Mouse (Mus musculus) spleen, postnatal 4 days (tissue): ENCODE results near the gene Ezh1.

Experiments used
- DNase-seq, 2 experiments: peaks; one replicate each; pipeline ENCODE4 v3.0.0; 2022; ENCODE audit warnings: low spot score in 2 of 2

Ezh1 gene

DNA sequence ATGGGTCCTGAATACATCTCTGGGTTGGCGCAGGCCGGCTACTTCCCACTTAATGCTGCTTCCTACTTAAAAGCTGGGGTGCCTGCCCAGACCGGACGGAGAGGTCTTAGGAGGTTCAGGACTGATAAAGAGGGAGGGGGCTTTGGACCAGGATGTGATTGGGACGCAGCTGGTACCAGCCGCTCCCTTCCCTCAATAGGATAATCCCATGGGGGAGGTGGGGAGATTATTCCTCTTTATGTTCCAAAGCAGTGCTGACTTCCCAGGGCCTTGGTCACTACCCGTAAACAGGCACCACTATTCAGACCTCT lies 20.4 kb upstream of the Ezh1 start:
- no peak for DNase-seq

DNA sequence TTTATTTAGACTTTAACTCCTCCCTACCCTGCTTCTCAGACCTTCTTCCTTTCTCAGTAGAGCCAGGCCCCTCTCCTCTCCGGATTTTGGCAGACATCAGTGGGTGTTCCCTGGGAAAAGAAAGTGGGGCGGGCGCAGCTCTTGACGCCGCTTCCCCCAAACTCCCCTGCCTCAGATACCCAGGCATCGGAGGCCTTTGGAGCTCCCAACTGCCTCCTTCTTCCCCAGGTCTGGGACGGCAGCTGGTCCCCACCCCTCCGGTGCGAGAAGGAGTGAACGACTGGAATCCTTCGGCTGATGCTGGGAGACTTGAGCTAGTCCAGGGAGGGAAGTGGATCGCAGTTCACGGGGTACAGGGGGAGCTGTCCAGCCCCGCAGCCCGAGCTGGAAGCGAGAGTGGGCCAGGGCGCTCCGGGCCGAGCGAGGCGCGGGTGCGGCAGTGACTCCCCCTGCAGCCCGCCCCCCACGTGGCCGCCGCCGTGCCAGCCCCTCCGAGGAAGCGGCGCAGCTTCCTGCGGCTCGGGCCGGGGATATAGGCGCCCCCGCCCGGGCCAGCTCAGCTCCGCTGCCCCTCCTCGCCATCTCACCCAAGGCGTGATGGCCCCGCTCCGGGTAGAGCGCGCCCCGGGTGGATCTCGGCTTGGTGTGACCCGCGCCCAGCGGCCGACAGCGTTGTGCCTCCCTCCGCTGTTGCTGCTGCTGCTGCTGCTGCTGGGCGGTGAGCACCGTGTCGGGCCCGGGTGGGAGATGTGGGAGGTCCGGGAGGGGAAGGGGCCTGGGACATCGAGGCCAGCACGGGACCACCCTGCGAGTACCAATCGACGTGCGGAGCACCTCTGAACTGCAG lies 19.8 kb upstream of the Ezh1 start, which contains the start of gene Ramp2:
Ramp2 (plus strand) TSS at position 174 of the 847 bp plus-strand sequence.
- no peak for DNase-seq

DNA sequence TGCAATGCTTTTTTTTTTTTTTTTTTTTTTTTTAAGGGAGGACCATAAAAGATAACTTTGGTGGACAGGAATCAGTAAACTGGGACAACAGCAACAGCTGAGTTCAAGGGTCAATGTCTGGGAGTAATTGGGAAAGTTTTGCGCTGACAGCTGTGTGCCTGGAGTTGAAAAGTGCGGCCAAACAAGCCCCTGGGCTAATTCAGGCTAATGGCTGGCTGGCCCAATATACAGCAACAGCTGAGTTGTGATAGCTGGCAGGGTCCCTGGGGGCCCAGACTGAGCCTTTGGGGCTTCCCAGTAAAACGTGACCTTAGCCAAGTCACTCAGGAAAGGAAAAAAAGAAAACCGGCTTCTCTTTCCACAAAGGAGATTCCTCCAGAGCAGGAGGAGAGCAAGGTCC lies 18.8 kb upstream of the Ezh1 start:
- no peak for DNase-seq

DNA sequence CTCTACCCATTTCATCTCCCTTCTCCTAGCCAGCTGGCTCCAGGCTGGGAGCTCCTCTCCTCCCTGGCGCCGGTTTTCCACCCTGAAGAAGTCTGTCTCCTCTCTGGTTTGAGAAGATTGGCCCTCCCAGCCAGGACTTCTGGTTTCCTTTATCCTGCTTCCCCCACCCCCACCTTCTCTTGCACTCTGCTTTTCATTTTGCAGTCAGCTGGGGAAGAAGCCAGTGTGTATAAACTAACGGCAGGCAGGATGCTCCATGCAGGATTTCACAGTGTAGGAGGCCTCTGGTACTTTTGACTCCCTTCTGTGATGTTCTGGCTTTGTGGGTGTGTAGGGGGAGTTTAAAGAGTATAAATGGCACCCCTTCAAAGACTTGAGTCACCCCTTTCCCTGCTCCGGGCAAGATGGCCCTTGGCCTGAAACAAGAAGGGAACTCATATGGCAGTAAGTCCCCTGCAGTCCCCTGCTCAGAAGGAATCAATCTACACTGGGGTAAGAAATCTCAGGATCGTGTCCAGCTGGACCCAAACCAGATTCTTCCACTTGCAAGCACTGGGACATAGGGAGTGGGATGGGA lies 11.9 kb upstream of the Ezh1 start:
- no peak for DNase-seq

DNA sequence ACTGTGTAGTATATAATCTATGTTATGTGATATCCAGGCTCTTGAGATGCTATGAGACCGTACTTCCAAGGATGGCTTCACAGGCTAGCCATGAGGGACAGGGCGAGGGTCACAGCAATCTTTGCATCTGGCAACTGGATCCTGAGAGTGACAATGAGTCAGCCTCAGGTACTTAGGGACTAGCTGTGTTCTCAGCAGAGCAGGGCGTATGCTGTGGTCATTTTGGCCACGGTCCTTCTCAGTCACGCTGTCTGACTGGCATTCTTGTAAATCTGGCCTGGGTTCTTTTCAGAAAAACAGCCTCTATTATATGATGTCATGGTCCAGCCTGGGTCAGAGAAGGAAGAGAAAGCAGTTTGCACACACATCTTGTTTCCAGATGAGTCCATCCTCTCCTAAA lies 10.5 kb upstream of the Ezh1 start:
- DNase-seq: no peak

DNA sequence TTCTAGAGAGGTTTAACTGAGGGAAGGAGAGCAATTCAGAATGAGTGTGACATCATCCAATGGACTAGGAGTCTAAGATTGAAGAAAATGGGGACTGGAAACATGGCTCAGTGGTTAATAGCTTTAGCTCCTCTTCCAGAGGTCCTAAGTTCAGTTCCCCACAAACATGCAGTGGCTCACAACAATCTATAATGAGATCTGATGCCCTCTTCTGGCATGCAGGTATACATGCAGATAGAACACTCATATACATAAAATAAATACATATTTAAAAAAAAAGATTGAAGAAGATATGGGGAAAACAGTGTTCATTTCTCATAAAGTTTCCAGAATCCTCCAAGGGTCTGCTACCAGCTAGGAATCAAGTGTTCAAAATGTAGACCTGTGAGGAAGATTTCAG lies 9.2 kb upstream of the Ezh1 start:
- no peak for DNase-seq

DNA sequence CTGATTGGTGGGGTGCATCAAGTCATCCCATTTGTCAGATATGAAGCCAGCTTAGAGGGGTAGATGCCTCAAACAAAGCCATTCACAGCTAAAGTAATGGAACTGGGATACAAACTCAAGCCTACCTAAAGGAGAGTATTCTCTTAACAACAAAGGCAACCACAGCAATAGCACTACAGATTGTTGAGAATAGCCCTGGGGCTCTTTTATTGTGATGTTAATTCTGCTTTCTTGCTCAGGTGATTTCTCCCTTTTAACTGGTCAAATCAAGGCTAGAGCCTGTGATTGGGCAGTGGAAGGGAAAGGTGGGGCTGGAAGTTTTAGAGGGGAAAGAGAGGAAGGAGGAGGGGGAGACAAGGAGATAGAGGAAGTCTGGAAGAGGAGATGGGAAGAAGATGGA lies 7.9 kb upstream of the Ezh1 start:
- no peak for DNase-seq

DNA sequence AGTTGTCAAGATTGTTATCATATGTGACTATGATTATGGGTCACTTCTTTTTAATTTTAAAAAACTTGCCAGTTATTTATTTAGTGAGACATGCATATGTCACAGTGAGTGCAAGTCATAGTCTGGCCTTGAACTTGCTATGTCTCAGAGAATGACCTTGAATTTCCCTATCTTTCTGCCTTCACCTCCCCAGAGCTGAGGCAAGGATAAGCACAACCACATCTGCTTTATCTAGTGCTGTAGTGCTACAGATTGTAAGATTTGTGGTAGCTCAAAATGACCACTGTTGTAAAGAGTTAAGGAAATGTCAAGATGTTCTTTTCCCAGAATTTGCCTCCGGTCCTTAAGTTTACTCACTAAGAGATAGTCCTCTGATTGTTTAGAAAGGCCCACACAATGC lies 7.0 kb upstream of the Ezh1 start:
- DNase-seq: no peak

DNA sequence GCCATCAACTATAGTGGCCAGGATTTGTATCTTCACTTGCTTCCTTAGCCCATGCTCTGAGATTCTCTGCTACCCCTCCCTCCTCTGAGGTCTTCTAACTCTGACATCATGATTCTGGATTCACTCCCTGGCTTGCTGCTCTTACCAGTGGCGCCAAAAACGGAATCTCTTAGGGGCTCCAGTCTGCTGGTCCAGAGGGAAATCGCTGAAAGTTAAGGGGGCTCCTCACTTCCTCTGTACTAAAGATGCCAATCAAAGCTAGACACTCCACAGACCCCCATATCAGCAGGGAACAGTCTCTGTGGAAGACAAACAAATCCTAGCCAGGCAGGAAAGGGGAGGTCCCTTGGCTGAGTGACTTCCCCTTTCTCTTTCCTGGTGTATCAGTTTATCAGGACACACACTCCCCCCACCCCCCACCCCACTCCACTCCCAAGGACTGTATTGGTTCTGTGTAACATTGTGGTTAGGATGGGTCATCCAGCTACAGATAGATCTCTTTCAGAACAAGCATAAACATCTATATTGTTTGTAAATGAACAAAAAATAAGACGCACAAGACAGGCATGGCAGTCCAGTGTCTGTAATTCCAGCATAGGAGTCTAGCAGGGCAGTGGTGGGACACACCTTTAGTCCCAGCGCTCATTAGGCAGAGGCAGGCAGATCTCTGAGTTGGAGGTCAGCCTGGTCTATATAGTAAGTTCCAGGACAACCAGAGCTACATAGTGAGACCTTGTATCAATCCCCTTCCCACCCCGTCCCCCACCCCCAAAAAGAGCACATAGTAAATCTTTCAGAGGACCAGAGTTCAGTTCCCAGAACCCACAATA lies 6.0 kb upstream of the Ezh1 start:
- no peak for DNase-seq

DNA sequence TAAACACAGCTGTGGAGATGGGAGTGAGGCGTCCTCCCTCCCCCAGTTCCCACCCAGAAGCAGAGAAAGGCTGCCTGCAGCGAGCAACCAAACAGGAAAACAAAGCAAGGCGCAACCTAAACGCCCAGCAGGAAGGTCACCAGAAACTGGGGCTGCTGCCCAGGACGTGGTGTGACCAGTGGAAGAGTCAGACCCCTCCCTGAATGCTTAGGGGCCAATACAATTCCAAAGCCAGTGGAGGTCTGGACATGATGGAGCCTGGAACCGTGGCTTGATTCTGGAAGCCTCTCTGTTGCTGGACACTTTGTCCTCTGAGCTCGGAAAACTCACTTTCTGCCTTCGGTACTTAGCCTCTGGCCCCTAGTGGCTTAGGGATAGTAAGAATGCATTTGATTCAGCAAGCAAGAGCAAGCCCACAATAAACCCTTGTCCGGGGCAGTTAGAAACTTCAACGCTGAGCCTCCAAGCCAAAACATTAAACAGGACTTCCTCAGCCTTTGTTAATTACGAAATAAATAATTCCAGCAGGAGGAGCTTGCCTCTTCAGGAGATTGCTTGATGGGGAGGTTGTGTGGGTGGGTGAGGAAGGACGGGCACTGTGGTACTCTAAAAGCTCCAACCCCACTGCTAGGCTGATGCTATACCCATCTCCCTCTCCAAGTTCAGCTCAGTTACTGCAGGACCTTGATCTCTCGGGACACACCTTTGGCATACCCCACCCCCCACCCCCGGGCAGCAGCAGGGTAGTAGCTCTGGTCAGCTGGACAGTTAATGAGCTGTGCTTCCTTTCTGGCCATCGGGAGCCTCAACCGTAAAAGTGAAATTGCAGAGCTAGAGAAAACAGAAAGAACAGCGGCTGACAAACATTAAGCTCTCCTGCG lies 5.0 kb upstream of the Ezh1 start:
- DNase-seq: no peak

DNA sequence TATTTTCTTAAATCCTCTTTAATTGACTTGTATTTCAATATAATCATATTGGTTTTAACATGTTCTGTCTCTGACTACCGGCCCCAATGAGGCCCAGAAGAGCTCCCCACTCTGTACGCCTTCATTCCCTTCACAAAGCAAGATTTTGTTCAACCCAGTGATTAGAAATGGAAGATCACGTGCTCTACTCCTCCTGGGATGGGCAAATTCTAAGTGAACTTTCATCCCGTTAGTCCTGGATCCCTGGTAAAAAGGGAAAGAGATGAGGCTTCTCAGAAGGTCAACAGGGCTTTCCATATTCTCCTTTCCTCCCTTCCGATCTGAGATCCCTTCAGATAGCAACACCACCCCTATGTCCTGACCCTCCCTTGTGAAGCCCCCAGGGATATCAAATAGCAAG lies 4.3 kb upstream of the Ezh1 start:
- no peak for DNase-seq

DNA sequence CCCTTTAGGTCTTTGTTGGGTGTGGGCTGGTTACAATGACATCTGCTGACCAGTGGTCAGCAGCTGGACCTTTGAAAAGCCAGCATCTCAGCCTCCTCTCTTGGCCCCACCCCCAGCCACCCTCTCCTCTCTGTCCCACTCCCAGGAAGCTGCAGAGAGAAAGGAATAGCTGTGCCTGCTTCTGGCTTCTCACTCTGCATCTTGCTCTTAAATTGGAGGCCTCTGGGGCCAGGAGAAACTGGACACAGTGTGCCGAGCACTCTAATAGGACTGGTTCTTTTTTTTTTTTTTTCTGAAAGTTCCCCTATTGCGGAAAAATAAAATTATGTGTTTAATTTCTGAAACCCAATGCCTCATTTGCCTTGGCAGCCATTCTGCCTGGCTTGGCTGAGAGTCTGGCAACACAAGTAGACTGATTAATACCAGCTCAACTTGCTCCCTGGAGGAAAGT lies 3.8 kb upstream of the Ezh1 start:
- DNase-seq: no peak

DNA sequence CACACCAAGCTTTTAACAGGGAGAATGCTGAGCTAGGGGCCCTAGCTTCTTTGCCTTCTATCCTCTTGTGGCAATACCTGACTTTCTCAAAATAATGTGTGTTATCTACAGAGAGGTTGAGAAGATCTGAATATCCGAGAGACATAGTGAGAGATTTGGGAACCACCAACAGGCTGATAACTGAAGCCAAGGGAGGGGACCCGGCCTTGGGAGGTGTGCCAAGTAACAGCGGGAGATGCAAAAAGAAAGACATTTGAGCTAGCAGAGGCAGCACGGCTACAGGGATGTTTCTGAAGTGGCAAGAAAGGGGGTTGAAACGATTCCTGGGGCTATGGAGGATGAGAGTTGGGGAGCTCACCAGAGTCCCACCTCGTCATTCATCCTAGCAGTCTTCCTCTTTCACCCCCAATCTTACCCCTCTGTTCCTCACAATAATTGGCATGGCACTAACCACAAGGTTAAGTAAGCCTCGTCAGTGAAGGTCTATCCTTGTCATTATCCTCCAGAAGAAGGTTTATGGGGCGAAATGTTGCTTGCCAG lies 3.2 kb upstream of the Ezh1 start:
- no peak for DNase-seq

DNA sequence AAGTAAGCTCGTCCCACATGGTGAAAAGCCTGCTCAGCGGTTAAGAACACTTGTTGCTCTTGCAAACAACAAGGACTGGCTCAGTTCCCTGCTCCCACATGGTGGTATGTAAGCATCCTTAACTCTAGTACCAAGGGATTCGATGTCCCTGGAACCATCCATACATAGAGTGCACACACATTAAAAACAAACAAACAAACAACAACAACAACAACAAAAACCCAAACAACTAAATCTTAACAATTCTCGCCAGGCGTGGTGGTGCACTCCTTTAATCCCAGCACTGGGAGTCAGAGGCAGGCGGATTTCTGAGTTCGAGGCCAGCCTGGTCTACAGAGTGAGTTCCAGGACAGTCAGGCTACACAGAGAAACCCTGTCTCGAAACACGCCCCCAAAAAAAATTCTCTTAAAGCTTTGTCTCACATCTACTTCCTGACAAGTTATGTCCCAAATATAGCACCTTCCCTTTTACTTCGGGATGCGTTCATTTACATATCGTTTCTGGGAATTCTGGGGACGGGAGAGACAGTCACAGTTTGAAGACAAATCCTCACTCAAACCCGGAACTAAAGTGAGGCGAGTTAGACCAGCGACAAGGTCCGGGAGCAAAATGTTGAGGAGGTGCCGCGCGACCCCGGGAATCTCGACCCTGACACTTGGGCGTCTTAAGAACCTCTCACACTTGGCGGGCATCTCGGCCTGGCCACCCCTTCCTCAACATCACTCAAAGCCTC lies 765 bp downstream of the Ezh1 start:
- DNase-seq: no peak

DNA sequence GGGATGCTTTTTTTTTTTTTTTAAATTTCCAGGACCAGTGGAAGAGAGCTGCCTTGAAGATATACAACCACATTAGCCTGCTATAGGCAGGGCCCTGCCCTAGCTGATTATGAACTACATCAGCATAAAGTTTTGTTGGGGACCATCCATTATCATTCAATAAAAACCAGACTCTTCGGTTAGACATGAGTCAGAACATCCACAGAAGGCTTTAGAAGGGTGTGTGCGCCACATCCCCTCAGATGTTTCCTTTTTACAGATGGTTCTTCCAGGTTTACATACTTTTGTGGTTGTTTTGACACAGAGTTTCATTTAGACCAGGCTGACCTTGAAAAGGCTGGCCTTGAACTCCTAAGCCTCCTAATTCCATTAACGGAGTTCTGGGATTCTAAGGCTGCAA lies 1.9 kb downstream of the Ezh1 start:
- DNase-seq: no peak

DNA sequence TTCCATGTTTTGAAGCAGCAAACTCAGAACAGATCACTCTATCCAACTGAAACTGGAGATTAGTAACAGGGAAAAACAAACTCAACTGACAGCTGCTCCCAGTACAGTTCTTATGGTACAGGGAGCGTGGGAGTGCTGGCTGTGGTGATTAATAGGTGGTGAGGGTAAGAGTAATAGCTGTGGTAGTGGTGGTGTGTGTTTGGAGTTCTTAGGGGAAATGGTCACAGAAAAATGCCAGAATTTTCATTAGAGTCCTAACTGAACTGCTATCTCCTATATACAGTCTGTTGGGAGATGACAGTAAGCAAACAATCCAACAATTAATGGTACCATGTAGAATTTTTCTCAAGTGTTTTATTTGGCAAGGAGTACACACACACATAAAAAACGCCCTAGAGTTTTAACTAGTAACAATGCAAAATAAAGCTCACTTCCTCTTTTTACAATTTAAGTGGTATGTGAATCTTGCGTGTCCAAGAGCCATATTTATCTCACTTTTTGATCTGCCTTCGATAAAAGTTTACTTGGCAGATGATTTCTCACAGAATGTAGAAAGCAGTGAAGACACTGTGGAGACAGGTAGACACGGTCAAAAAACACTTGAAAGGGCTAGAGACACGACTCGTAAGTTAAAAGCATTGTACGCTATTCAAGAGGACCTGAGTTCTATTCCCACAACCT lies 4.8 kb downstream of the Ezh1 start:
- DNase-seq: no peak

DNA sequence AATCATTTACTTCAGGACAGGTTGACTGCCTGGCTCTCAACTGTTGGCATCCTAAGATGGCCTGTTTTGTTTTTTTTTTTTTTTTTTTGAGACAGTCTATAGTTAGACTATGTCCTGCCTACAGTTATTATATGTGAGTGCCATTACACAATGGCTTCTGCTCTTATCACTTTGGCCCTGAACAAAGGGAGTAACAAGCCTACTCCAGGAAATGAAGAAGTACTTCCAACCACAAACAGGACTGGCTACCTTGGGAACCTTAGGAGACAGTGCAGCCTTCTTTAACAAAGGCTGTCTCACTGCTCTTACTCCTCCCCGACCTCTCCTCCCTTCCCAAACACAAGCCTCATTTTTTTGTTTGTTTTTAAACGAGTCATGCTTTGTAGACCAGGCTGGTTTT lies 5.4 kb downstream of the Ezh1 start:
- DNase-seq: no peak

DNA sequence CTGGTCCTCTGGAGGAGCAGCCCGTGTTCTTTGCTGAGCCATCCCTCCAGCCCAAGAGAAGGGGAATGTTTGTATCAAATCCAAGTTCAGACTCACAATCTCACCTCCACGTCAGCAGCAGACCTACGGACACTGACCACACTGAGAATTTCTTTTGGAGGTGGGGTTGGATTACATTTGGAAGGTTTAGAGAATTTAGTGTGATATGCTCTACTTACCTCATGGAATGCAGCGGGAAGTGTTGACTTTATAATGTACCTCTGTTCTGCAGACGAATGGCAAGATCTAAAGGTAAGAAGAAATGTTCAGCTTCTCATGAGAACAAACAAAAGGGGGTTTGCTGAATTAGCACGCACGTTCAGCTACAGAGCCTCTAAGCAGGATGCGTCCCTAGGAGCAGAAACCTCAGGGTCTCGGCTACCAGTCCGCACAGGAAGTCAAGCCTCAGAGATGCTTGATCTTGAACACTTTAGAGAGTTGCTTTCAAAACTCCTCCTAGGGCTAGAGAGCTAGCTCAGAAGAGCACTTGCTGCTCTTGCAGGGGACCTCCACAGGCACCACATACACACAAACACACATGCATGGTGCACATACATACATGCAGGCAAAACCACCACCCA lies 7.7 kb downstream of the Ezh1 start:
- DNase-seq: no peak

DNA sequence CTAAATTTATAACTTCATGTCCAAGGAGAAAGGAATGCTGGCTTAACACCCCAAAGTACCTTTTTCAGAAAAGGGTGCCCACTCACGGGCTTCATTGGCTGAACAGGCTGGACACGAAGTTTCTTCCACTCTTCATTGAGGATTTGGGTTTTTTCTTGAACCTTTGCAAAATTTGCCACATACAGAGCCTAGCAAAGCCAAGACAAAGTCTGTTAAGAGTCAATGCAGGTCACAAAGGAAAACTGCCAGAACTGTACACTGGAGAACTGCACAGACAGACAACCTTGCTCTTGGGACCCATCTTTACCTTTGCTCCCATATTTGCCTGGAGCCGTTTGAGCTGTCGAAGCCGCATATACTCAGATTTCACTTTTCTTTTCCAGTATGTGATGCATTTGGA lies 9.3 kb downstream of the Ezh1 start:
- no peak for DNase-seq

DNA sequence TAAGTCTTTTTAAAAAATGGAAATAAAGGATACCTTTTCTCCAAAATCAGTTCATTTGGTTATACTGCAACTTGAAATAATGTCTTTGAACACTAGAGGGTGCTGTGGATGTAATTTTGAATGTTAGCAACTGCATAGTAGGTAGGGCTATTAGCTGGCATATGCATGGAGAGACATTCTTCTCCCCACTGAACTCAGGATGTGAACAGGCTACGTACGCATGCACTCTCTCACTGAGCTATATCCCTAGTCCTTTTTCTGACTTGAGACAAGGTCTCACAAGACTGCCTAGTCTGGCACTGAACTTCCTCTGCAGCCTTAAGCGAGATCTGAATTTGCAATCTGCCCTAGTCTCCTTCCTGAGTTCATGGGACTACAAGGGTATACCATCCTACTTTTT lies 14.3 kb downstream of the Ezh1 start:
- DNase-seq: no peak
